Mouse (Mus musculus) brain, embryonic 14.5 days (tissue): ENCODE results near the gene Ercc4.

Source experiments
- CTCF ChIP-seq: fragments of 200-500 bp; IDR thresholded peaks from 2 replicates; pipeline ENCODE4 v1.5.1; 2012; ENCODE audit warnings: inconsistent platforms, mild to moderate bottlenecking, moderate library complexity, borderline replicate concordance; ENCODE audit not compliant: insufficient read depth, insufficient read length; ENCODE audit errors: extremely low read depth
- POLR2A ChIP-seq: fragments of 200-500 bp; IDR thresholded peaks from 2 replicates; pipeline ENCODE4 v1.6.1; 2012; ENCODE audit warnings: mild to moderate bottlenecking, inconsistent platforms, borderline replicate concordance; ENCODE audit not compliant: poor library complexity, insufficient read depth, insufficient read length, severe bottlenecking; ENCODE audit errors: extremely low read depth

DNA sequence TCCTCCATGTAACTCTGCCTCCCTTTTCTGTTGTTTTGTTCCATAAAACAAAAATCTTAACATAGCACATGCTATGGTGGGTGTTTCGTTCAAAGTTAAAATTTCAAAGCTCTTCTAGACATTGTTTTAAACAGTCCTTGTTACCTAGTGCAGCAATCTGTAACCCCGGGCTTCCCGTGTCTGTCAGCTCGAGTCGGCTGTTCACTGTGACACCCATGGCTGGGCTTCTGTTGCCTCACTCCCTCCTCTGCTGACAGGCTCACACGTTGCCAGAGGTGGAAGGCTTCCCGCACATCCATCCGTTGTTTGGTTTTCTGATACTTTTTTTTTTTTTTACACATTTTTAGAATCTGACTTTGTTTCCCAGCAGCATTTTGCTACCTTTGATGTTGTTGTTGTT, 40.5 kb downstream of the Ercc4 start:
- TF ChIP-seq CTCF (no peak), POLR2A (no peak)
